Mouse (Mus musculus) neural tube, embryonic 10.5 days (tissue): ENCODE measurements at regions not wholly inside any gene's neighbourhood (a gene's known extent, or its start where the extent isn't known, plus 50 kb on each side); places are given as distances from the start of the nearest gene placed in this dataset.
A peak's percentile ranks its signal among the peaks of the same experiment; 100 is the strongest.

Source experiments
- DNase-seq: peaks from one replicate; pipeline ENCODE4 v3.0.0-alpha.2; 2017; ENCODE audit warnings: low spot score; ENCODE audit errors: extremely low spot score

DNA sequence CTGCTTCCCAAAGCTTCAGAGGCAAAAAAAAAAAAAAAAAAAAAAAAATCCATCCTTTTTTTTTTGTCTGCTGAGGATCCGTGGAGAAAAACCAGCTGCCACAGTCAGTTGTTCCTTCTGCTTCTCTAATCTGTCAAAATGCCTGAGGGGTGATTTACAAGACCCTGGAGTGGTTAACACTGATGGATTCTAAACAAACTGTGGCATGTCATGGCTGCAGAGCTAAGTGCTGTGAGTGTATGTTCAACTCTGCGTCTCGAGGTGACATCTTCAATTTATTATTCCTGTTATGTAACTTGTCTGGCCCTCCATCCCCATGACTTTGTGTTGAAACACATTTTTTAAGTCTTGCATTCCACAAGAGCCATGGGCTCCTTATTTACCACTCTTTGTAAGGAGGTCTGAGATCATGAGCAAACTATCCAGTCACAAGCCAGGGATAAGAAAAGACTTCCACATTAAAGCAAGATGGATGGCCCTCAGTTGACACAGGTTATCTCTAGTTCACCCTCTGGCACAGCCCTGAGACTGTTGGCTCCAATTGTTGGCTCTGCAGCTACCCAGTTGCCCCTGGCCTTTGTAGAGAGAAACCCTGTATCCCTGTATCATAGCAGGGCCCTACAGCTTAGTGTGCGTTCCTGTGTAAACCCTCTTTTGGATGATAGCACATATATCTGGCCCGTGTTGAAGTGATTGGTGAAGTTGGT is 153.6 kb downstream of the Thbs2 start:
- no peak for DNase-seq

DNA sequence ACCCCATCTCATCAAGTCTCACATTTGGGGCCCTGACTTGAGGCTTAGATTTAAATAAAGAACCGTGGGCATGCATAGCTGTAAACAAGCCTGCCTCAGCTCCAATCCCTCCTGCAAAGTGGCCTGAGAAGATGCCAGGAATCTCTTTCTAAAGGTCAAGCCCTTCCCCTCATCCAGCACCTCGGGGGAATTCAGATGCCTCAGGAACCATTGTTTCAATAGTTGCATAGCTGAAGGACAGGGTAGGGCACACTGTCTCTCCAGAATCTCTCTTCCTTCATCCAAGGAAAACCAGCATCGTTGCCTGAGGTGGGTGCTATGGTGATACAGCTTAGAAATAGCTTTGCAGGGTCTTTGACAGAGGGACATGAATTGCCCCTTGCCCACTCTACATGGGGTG is 154.4 kb downstream of the Thbs2 start:
- DNase-seq: no peak

DNA sequence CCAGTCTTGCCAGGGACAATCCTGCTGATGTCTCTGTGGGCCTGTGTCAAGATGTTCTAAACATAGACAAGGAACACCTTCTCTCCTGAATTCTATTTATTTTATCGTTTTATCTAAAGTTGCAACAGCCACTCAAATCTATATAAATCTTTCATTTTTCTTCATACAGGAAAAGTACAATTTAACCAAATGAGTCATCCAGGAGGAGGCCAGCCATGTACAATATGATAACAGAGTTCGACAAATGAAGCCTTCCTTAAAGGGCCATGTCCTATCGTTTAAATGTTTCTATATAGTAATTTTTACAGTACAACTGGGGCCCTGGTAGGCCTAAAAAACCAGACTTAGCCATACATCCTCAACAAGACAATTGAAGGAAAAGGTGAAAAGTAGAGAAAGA is 154.8 kb downstream of the Thbs2 start:
- DNase-seq: no peak

DNA sequence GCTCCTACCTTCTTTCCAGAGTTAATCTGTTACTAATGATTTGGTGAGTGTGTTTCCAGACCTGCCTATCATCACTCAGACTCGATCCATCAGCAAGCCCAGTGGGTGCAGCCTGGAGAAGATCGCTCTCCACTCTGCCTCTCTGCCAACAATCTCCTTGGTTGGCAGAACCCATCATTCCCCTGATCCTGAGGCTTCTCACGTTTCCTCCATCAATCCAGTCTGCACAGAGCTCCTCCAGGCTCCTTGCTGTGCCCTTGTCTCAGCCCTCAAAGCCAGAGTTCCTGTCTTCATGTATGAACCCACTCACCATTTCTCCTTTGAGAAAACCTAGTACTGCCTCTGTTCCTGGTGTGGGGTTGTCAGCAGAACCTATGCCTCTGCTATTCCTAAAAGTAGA is 155.5 kb downstream of the Thbs2 start:
- DNase-seq: no peak

DNA sequence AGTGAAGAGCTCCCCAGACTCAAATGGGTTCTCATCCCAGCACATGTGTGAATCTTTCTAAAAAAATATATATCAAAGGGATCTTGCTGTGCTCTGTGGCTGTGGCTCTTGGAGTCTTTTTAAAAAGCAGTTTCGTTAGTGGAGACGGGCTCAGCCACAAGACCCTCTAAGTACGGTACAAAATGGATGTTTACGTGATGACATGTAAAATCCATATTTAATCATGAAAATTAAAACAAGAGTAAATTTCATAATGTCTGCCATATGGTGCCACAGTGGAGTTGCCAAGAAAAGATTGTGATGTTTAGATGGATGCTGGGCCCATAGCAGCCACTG is 161.1 kb downstream of the Thbs2 start:
- no peak for DNase-seq

DNA sequence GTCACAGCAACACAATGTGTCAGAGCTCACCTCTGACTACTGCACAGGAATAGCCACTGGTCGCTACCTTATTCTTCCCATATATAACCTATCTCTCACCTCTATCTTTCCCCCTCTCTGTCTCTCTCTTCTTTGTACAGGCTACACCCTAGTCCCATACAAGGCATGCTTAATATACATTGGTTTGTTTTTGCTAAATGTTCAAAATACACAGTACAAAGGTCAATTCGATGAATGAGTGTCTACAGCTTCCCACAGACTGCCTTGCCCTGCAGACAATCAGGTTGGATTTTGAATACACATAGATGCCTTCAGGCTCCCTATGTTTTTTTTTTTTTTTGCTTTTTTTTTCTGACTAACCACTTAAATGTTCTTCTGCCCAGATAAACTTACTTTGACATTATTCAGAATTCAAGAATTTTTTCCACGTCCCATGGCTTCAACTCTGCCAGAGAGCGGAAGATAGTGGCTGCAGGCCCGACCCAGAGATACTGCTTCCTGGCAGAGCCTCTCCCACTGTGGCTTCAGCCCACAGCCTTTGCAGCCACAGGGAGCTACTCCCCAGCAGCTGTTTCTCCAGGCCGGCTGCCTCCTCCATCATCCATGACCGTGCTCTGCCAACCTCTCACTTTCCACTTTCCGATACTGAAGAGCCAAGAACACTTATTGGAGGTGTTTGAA is 161.6 kb downstream of the Thbs2 start:
- DNase-seq: no peak

DNA sequence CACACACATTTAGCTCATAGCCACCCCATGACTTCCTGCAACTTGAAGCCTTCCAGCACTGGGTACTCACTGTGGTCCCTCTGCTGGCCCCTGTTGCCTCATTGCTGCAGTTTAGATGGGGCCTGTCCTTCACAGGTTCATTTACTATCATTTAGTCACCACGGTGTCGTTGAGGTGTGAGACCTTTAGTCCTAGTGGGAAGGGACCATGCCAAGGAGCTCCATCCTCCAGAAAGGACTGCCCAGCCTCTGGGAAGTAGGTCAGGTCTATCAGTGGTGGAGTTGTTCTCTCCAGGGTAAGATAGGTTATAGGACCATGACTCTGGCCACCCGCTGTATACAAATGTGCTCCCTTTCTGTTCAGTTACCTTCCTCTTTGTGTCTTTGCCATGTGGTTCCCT is 162.2 kb downstream of the Thbs2 start:
- DNase-seq: no peak

DNA sequence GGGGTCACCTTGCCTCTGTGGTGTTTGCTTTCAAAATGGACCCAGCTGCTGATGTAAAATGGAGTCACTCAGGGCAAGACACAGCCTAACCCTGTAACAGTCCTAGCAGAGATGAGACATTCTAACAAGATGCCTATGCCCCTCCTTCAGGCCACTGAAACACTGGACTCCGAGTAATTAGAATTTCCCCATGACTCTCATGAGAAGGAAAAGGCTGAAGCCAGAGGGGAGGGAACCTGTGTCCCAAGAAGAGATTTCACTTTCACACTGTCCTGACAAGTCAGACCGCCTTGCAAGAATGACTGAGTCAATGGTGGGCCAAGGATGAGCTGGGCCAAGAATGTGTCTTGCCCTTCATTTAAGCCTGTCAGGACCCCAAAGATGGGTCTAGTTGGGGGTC is 166.3 kb downstream of the Thbs2 start:
- no peak for DNase-seq

DNA sequence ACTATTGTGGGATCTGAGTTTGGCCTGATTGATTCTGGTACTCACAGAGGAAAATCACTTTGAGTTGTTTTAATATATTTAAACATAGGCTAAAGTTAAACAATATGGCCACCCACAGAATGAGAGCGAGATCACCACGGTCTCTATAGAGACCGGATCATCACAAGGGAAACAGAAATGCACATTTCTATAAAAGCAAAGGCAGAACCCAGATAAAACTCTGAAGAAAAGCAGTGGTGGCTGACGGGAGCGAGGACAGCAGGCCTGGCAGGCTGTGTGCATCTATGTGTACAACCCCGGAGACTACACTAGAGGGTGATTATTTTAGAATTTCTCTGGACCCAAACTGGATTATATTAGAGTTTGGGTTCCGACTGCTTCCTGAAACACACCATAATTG is 168.8 kb downstream of the Thbs2 start:
- DNase-seq: no peak

DNA sequence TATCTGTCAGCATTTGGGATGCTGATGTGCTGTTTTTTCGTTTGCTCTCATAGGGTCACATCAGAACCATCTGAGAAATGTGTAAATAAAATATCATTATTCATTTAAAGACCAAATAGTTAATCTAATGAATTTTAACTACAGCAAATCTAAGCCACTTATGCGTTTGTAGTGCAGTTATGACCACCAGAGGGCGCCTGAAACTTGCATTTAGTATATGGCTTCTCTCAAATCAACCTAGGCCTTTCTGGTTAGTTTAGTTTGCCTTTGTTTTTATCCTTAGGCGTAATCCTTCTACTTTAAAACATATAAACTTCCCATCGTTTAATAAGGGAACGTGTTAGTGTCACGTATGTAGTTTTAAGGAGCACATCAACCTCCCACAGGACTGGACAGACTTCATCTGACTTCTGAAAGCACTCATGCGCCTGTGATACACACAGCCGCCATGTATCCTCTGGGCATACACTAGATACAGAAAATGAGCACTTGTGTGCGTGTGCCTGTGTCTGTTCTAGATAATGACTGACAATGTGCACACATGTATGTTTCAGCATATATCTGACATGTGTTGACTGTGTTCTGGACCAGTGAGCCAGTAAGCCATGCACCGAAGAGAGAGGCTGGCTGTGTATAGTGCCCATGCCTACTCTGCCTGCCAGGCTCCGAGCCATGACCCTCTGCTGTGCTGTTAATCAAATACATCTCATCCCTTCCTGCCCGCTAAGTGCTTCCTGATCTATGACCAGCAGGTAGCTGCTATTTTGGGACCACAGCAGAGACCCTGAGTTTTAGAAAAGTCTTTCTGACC is 169.4 kb downstream of the Thbs2 start:
- DNase-seq: peak; percentile 66

DNA sequence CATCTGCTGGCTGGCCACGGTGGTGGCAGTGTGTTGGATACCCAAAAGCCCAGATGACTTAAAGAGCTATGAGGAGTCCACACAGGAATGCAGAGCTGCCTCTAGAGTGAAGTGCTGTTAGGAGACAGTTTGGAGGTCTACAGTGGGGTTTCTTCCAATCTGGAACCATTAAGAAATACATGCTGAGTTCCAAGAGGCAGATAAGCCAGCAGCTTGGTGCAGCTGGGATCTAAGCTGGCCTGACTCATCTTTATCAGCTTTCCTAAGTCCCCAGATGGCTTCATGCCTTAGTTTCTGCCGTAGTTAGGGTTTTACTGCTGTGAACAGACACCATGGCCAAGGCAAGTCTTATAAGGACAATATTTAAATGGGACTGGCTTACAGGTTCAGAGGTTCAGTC is 172.0 kb downstream of the Thbs2 start:
- DNase-seq: no peak

DNA sequence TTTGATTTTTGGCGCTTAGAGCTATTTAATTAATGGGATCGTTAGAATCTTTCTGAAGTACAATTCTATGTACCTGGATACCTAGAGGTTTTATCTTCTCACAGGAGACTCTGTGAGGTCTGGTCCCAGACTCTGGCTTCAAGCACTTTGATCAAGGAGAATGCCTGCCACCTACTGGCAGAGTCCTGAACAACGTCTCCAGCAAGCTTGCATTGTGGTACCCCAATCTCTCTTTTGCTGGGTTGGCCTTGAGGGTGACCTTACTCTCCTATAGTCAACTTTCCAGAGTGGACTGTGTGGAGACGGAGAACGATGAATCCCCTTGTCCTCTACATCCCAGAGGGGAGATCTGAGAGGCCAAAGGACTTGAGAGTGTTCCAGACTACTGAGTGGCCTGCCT is 173.5 kb downstream of the Thbs2 start:
- DNase-seq: peak; percentile 66

DNA sequence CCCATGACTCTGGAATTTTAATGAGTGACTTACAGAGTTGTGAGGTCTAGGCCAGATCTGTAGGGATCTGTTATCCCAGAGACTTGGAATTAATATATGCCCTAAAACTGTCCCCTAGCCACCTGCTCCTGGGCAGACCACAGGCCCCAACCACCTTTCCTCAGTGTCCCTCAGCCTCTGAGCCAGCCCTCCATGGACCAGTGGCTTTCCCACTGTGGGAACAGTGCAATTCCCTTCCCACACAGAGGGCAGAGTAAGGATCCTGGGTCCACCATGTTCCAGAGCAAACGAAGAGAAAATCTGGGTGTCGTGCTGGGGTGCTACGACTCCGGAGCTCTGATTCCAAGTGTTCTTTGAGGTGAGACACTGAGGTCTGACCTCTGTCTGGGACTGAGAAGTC is 174.7 kb downstream of the Thbs2 start:
- DNase-seq: no peak

DNA sequence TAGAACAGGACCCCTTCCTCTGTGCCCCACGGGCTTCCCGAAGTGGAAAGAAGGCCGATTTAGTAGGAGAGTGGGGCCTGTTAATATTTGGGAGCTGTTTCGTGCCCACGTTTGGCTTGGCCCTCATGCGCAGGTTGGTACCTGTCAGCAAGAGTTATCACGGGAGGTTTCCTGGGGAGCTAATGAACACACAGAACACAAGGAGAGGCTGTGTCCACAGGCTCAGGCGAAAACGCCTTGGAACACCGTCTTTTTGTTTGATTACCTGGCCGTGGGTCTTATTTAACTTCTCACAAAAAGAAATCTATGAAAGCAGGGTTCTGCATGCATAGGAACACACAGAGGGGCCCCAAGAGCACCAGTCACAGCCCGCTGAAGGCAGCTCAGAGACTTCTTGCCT is 175.8 kb downstream of the Thbs2 start:
- no peak for DNase-seq

DNA sequence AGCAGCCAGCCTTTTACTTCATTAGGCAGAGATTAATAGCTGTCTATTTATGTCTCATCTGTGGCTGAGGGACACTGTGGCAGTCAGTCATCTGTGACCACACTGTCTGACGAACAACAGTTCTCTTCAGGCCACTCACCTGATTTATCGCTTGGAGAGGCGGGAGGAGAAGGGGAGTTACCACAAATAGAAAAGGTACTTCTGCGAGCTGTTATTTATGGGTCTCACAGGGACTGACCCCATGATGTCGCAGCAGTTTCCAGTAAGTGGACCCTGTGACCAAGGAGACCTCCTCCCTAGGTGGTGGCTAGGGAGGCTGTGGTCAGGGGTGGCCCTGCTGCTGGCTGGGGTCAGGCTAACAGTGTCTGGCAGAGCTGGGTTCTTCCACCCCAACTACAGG is 176.7 kb downstream of the Thbs2 start:
- DNase-seq: no peak

DNA sequence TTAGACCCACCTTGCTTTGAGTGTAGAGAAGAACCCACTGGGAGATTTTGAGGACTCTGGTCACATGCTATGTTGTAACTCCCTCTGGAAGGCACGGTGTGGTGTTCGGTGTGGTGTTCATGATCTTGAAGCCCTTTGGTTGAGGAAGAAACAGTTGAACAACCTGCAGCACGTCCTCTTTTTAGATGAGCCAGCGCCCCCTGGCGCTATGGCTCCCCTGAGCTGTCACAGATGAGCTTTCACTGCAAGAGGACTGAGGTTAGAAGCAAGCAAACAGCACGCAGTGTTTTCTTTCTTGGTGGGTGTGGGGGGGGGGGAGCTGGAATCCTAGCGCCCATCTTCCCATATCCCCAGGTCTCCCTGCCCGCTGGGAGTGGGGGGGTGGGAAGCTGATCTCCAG is 177.9 kb downstream of the Thbs2 start:
- DNase-seq: peak; percentile 54

DNA sequence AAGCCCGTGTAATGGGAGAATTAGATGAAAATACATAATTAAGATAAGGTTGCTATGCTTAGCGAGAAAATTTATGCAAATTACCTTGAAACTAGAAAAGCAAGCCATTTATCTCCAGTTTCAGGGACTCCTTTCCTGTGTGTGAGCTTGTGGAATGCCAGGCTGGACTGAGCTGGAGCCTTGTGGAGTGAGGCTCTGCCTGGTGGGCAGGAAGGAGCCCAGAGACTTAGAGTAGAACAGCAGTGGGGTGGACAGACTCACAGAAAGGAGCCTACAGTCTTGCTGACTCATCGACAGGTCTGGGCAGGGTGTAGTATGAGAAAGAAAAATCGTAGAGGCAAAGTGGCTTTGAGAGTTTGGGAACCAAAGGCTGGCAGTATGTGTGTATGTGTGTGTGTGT is 180.6 kb downstream of the Thbs2 start:
- DNase-seq: no peak

DNA sequence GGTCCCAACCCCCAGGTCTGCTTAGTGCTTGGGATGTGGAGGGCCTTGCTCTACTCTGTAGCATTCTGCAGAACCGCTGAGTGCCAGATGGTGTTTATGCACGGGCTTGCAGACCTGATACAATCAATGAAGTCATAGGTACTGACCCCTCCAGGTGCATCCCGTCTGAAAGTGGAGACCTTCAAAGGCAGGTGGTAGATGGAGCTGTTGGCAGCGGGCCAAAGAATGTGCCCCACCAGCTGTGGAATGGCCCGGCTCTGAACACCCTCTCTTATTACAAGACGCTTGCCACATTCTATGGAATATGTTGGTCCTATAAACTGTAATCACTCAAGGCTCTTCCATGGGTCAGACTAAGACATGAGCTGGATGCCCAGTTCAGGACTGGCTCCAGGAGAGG is 183.5 kb downstream of the Thbs2 start:
- no peak for DNase-seq

DNA sequence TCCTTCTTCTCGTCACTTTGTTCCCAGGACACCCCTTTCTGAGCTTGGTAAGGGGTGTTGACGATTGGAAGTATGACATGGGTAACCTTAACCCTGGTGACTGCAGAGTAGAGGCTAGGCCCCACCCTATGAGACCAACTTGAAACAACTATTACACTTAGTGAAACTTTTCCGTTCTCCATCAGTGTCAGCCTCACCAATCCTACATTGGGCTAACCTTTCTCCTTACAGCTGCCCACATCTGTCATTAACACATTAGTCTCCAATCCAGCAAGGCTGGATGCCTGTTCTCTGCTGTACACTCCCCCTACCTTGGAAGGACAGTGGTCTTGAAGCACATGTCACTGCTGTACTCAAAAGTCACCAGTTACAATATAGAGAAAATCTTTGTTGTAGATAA is 186.9 kb downstream of the Thbs2 start:
- DNase-seq: no peak

DNA sequence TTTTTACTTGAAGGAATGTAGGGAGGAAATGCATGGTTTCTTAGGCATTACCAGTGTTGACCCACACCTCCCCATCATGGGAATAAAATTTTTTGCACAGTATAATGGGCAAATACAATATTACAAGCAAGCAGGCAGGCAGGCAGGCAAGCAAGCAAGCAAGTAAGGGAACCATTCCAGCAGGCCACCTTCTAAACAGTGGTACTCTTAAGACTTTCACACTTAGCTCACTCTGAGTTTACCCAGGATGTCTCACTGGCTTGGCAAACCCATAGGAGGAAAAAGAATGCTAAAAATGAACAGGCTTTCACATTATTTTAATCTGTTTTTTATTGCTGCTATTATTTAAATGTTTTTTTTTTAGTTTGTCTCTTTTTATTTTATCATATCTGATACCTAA is 187.9 kb downstream of the Thbs2 start:
- DNase-seq: no peak

DNA sequence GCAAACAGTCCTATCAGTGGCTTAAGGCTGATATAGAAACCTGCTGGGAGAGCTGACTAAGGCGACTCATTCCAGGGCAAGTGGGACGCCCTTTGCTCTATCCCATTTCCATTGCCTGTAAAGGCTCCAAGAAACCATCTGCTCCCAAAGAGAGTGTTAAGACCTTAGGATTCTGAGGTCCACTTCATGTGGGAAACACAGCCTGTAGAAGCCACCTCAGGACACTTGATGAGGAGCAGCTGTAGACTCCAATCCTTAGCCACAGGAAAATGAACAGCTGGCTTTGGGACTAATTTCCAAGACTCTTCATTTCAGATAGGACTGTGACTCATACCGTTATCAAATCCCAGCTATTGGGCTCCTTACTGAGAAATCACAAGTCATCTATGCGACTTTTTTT is 188.6 kb downstream of the Thbs2 start:
- no peak for DNase-seq

DNA sequence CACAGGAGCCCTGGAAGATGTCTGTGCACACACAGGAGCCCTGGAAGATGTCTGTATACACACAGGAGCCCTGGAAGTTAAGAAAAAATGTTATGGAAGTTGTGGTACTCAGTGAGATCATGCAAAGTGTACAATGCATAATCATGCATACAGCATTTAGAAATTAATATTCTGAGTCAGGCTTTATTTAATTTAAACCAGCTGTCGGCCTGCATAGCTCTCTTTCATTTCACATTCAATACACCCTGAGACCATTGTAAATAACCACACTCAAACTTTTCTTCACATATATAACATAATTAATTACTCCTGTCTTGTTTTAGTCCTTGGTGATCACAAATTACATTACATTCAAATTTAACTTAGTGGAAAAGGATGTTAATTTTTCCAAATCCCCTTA is 190.4 kb downstream of the Thbs2 start:
- DNase-seq: no peak

DNA sequence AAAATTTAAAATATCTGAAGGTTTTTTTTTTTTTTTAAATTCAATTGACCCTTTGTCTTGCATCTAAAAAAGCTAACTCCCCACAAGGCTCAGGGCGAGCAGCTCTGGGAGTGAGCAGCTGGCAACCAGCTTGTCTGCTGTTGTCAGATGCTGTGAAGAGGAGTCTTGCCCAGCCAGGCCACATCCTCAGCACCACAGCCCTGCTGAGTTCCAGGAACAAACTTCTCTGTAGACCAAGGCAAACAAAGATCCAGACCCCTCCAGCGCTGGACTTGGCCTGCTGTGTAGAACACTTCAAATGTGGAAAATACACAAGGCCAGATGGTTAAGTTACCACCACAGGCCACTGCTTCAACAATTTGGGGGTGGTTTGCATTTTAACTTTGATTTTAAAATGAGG is 192.7 kb downstream of the Thbs2 start:
- DNase-seq: no peak
